Mouse (Mus musculus) monocyte, adult 5-6 weeks (primary cell): ENCODE results near the gene Nupl1. TPM values are rescaled to one million over a fixed set of nuclear protein-coding genes. Genes with fewer than 3 reads are reported as not detected.

ENCODE experiments used
- ATAC-seq: fragments of 153-309, 156-312 bp; replicated peaks from 2 replicates; pipeline ENCODE4 v1.8.0; 2017; ENCODE audit warnings: mild to moderate bottlenecking; ENCODE audit not compliant: low TSS enrichment, insufficient number of reproducible peaks, severe bottlenecking, poor library complexity, low FRiP score
- total RNA-seq: library from RNA; stranded (forward); fragments of 200-1000, 200-491, 200-594 nt; gene quantifications from 3 replicates; pipeline ENCODE4 v1.2.3, GENCODE M21; 2017

The Nupl1 gene
- total RNA-seq, 1 experiment from 2014 or later = not detected

- ATAC-seq = no peak
Measured at GRCm38 (mm10) chr14:60252004-60253000, 1.1 kb upstream of the Nupl1 start.

GRCm38 (mm10) chr14:60250879-60251278 is 352 bp downstream of the Nupl1 start:
- no peak for ATAC-seq

GRCm38 (mm10) chr14:60250366-60250765 is 865 bp downstream of the Nupl1 start:
- no peak for ATAC-seq

GRCm38 (mm10) chr14:60238551-60238950 is 12.7 kb downstream of the Nupl1 start:
- ATAC-seq = no peak

GRCm38 (mm10) chr14:60219886-60220285 is 31.3 kb downstream of the Nupl1 start:
- no peak for ATAC-seq

- ATAC-seq = no peak
Measured at GRCm38 (mm10) chr14:60217616-60218015, 33.6 kb downstream of the Nupl1 start.

GRCm38 (mm10) chr14:60216125-60216524 is 35.1 kb downstream of the Nupl1 start:
- ATAC-seq = no peak

- no peak for ATAC-seq
Measured at GRCm38 (mm10) chr14:60215000-60215399, 36.2 kb downstream of the Nupl1 start.

GRCm38 (mm10) chr14:60214040-60214439 is 37.2 kb downstream of the Nupl1 start:
- no peak for ATAC-seq

- no peak for ATAC-seq
Measured at GRCm38 (mm10) chr14:60209166-60209565, 42.1 kb downstream of the Nupl1 start.

- no peak for ATAC-seq
Measured at GRCm38 (mm10) chr14:60204993-60205392, 46.2 kb downstream of the Nupl1 start.

GRCm38 (mm10) chr14:60196884-60197283 is 54.3 kb downstream of the Nupl1 start, which contains the start of gene Atp8a2:
Gene Atp8a2 (minus strand): TSS chr14:60197179.
- ATAC-seq = no peak

- ATAC-seq = no peak
Measured at GRCm38 (mm10) chr14:60195999-60196398, 55.2 kb downstream of the Nupl1 start.

GRCm38 (mm10) chr14:60194606-60195005 is 56.6 kb downstream of the Nupl1 start:
- ATAC-seq = no peak

GRCm38 (mm10) chr14:60189771-60190170 is 61.5 kb downstream of the Nupl1 start:
- ATAC-seq = no peak

GRCm38 (mm10) chr14:60188201-60188825 is 62.9 kb downstream of the Nupl1 start:
- no peak for ATAC-seq

GRCm38 (mm10) chr14:60181306-60181705 is 69.9 kb downstream of the Nupl1 start:
- ATAC-seq = no peak

GRCm38 (mm10) chr14:60178571-60178955 is 72.7 kb downstream of the Nupl1 start:
- no peak for ATAC-seq

- no peak for ATAC-seq
Measured at GRCm38 (mm10) chr14:60177614-60178570, 73.3 kb downstream of the Nupl1 start.
